Comparison of ENCODE assay signal across 14 mouse cellular contexts in genomic region chr13:53911846-53912245, GRCm38 (mm10).
"Had no signal": no experiment of that assay in that cellular context is flagged by ENCODE, and none has a peak within 500 bp of the region (broad histone marks: within the 10 kb centered on the region; RNA-seq: fewer than 3 reads in every experiment).

No protein-coding gene starts in this region.

- H3K27me3 ChIP-seq: midbrain, embryonic 12.5 days; neural tube, embryonic 12.5 days; stomach, embryonic 15.5 days had no signal

- H3K9me3 ChIP-seq: midbrain, embryonic 10.5 days; midbrain, embryonic 12.5 days; neural tube, embryonic 12.5 days; stomach, embryonic 15.5 days had no signal

- H3K4me1 ChIP-seq: neural tube, embryonic 12.5 days; stomach, embryonic 15.5 days had no signal

- H3K4me3 ChIP-seq: midbrain, embryonic 10.5 days; midbrain, embryonic 12.5 days; neural tube, embryonic 12.5 days; stomach, embryonic 15.5 days had no signal

- H3K9ac ChIP-seq: lung, embryonic 14.5 days; midbrain, embryonic 12.5 days; neural tube, embryonic 12.5 days; stomach, embryonic 15.5 days had no signal

- H3K4me2 ChIP-seq: lung, embryonic 14.5 days; midbrain, embryonic 12.5 days; neural tube, embryonic 12.5 days; stomach, embryonic 15.5 days had no signal

- H3K27ac ChIP-seq: midbrain, embryonic 12.5 days; neural tube, embryonic 12.5 days; stomach, embryonic 15.5 days; stomach, postnatal 0 days had no signal

- DNase-seq: lung, adult 18-20 months; lung, embryonic 14.5 days; lung, postnatal 10 days; lung, postnatal 4 days; midbrain, embryonic 14.5 days; right cerebral cortex, postnatal 14 days; thymus, adult 2 months; thymus, postnatal 25 days; thymus, postnatal 4 days had no signal

- H3K36me3 ChIP-seq: midbrain, embryonic 10.5 days; midbrain, embryonic 12.5 days; neural tube, embryonic 12.5 days; stomach, embryonic 15.5 days had no signal
